Mouse (Mus musculus) forebrain, postnatal 0 days (tissue): Measurements from ENCODE around the gene Gm28635. TPM values are rescaled to one million over a fixed set of nuclear protein-coding genes. Genes with fewer than 3 reads are reported as not detected.
A peak's percentile ranks its signal among the peaks of the same experiment; 100 is the strongest.

Experiments used
- ATAC-seq: fragments of 200-750 bp; cut with Nextera tagmentation; 2 replicates; pipeline ENCODE4 v1.8.0; 2017; ENCODE audit warnings: mild to moderate bottlenecking, moderate library complexity
- DNase-seq: peaks from one replicate; pipeline ENCODE4 v3.0.0-alpha.2; 2015
- H3K27ac ChIP-seq: fragments of 300-500 bp; sonication (generic); 2 replicates; pipeline ENCODE4 v1.5.1; 2014; ENCODE audit warnings: low read depth, mild to moderate bottlenecking, antibody characterized with exemption, low read length, moderate library complexity, mixed read lengths
- H3K27me3 ChIP-seq: fragments of 300-500 bp; sonication (generic); 2 replicates; pipeline ENCODE4 v1.6.1; 2014; ENCODE audit warnings: mild to moderate bottlenecking, low read length, mixed read lengths; ENCODE audit not compliant: insufficient read depth
- H3K36me3 ChIP-seq: fragments of 300-500 bp; sonication (generic); 2 replicates; pipeline ENCODE4 v1.6.1; 2014; ENCODE audit warnings: mild to moderate bottlenecking, moderate library complexity; ENCODE audit not compliant: insufficient read depth
- H3K4me1 ChIP-seq: fragments of 300-500 bp; sonication (generic); 2 replicates; pipeline ENCODE4 v1.6.1; 2014; ENCODE audit warnings: antibody characterized with exemption; ENCODE audit not compliant: insufficient read depth
- H3K4me2 ChIP-seq: fragments of 300-500 bp; sonication (generic); 2 replicates; pipeline ENCODE4 v1.6.1; 2014; ENCODE audit warnings: low read depth, mild to moderate bottlenecking, moderate library complexity
- H3K4me3 ChIP-seq: fragments of 300-500 bp; sonication (generic); 2 replicates; pipeline ENCODE4 v1.5.1; 2014; ENCODE audit warnings: low read depth, low read length, mixed read lengths
- H3K9ac ChIP-seq: fragments of 300-500 bp; sonication (generic); 2 replicates; pipeline ENCODE4 v1.6.1; 2014; ENCODE audit warnings: mild to moderate bottlenecking
- H3K9me3 ChIP-seq: fragments of 300-500 bp; sonication (generic); 2 replicates; pipeline ENCODE4 v1.6.1; 2016; ENCODE audit warnings: low read length
- CTCF ChIP-seq: sonication (generic); IDR thresholded peaks from 2 replicates; pipeline ENCODE4 v1.5.1; 2016; ENCODE audit warnings: antibody characterized with exemption, control low read depth, low read depth
- WGBS: fragments of 180-500 bp; shearing (Covaris S2); extraction: QIAGEN DNeasy Blood & Tissue Kit; methylation state at CpG from one replicate; pipeline ENCODE4 v1.1.7; 2014; 5-methylcytosine and 5-hydroxymethylcytosine counted together
- polyA plus RNA-seq: library from polyadenylated mRNA; unstranded; fragments of >200 nt; fragmentation: Nextera tagmentation; extraction: Ambion mirVana; gene quantifications from 2 replicates; pipeline ENCODE4 v1.2.1, GENCODE M21; 2015
- total RNA-seq: library from RNA; depleted of rRNA; stranded (reverse); fragments of >200 nt; gene quantifications from 2 replicates; pipeline ENCODE4 v1.2.3, GENCODE M21; 2014

Gene Gm28635
- total and polyA plus RNA-seq, 2 experiments from 2014 or later, result not detected

- Histone ChIP-seq H3K4me3 (no peak overlapping the region), H3K27me3 (no peaks in the 10 kb centered on the region), H3K4me2 (no peak overlapping the region), H3K27ac (no peak overlapping the region), H3K9ac (no peak overlapping the region), H3K4me1 (no peaks in the 10 kb centered on the region), H3K36me3 (peaks cover 59% of the 10 kb centered on the region), H3K9me3 (no peaks in the 10 kb centered on the region)
- 72% methylated on average over 3 of the region's 3 CpGs for WGBS
- peak; percentile 80 for TF ChIP-seq CTCF
- ATAC-seq, result peak; percentile 85
- peak; percentile 63 for DNase-seq
Measured at GRCm38 (mm10) chr2:84617637-84618515, 60.0 kb downstream of the Gm28635 start.

- no peak overlapping the region for H3K27ac ChIP-seq
- no peaks in the 10 kb centered on the region for H3K4me1 ChIP-seq
- H3K4me2 ChIP-seq, result no peak overlapping the region
- DNase-seq, result no peak
- 94% methylated on average over 6 of the region's 6 CpGs for WGBS
- no peak overlapping the region for H3K4me3 ChIP-seq
- peaks cover 78% of the 10 kb centered on the region for H3K36me3 ChIP-seq
- no peak overlapping the region for H3K9ac ChIP-seq
- TF ChIP-seq CTCF, result no peak
- H3K9me3 ChIP-seq, result no peaks in the 10 kb centered on the region
- H3K27me3 ChIP-seq, result no peaks in the 10 kb centered on the region
- no peak for ATAC-seq
Measured at GRCm38 (mm10) chr2:84612764-84613163, 65.1 kb downstream of the Gm28635 start.

GRCm38 (mm10) chr2:84607842-84608241 lies 70.0 kb downstream of the Gm28635 start:
- H3K27ac ChIP-seq, result no peak overlapping the region
- H3K4me2 ChIP-seq, result no peak overlapping the region
- no peak overlapping the region for H3K4me3 ChIP-seq
- H3K4me1 ChIP-seq, result no peaks in the 10 kb centered on the region
- WGBS, result 84% methylated on average over 1 of the region's 1 CpGs
- H3K9ac ChIP-seq, result no peak overlapping the region
- H3K9me3 ChIP-seq, result no peaks in the 10 kb centered on the region
- no peak for TF ChIP-seq CTCF
- H3K27me3 ChIP-seq, result no peaks in the 10 kb centered on the region
- DNase-seq, result no peak
- H3K36me3 ChIP-seq, result peaks cover 74% of the 10 kb centered on the region
- ATAC-seq, result no peak

- Histone ChIP-seq H3K27me3 (no peaks in the 10 kb centered on the region), H3K27ac (no peak overlapping the region), H3K9ac (no peak overlapping the region), H3K36me3 (peaks cover 51% of the 10 kb centered on the region), H3K4me2 (no peak overlapping the region), H3K4me1 (no peaks in the 10 kb centered on the region), H3K9me3 (no peaks in the 10 kb centered on the region), H3K4me3 (no peak overlapping the region)
- WGBS, result 73% methylated on average over 2 of the region's 2 CpGs
- DNase-seq (no peak), ATAC-seq (no peak)
- no peak for TF ChIP-seq CTCF
Measured at GRCm38 (mm10) chr2:84600977-84601376, 76.9 kb downstream of the Gm28635 start.

- Histone ChIP-seq H3K36me3 (peaks cover 42% of the 10 kb centered on the region), H3K4me3 (no peak overlapping the region), H3K4me1 (no peaks in the 10 kb centered on the region), H3K4me2 (no peak overlapping the region), H3K27me3 (no peaks in the 10 kb centered on the region), H3K9me3 (no peaks in the 10 kb centered on the region), H3K27ac (no peak overlapping the region), H3K9ac (no peak overlapping the region)
- TF ChIP-seq CTCF, result no peak
- ATAC-seq, result 0 out of 2 replicates have a peak, but pooled peaks have one; percentile 12
- WGBS, result 97% methylated on average over 6 of the region's 6 CpGs
- no peak for DNase-seq
Measured at GRCm38 (mm10) chr2:84599270-84599888, 78.5 kb downstream of the Gm28635 start.

- ATAC-seq, result no peak
- 95% methylated on average over 1 of the region's 1 CpGs for WGBS
Measured at GRCm38 (mm10) chr2:84597123-84597522, 80.7 kb downstream of the Gm28635 start.

GRCm38 (mm10) chr2:84592801-84593200 lies 85.0 kb downstream of the Gm28635 start:
- Histone ChIP-seq H3K4me2 (no peak overlapping the region), H3K4me3 (no peak overlapping the region), H3K9me3 (no peaks in the 10 kb centered on the region), H3K4me1 (no peaks in the 10 kb centered on the region), H3K36me3 (peaks cover 3% of the 10 kb centered on the region; the same call in 1 of the 2 replicates), H3K27ac (no peak overlapping the region), H3K27me3 (no peaks in the 10 kb centered on the region), H3K9ac (no peak overlapping the region)
- ATAC-seq (no peak), DNase-seq (no peak)
- 91% methylated on average over 8 of the region's 8 CpGs for WGBS
- TF ChIP-seq CTCF, result no peak

More at GRCm38 (mm10) chr2:84597123-84597522, 80.7 kb downstream of the Gm28635 start:
- no peak overlapping the region for H3K4me2 ChIP-seq
- no peaks in the 10 kb centered on the region for H3K9me3 ChIP-seq
- no peak overlapping the region for H3K27ac ChIP-seq
- no peak overlapping the region for H3K9ac ChIP-seq
- TF ChIP-seq CTCF, result no peak
- H3K4me3 ChIP-seq, result no peak overlapping the region
- no peak for DNase-seq
- no peaks in the 10 kb centered on the region for H3K27me3 ChIP-seq
- peaks cover 20% of the 10 kb centered on the region for H3K36me3 ChIP-seq
- H3K4me1 ChIP-seq, result no peaks in the 10 kb centered on the region
